Mouse (Mus musculus) embryonic stem cell, embryonic (primary cell): ENCODE data around the gene Hacd2.

Experiments used
- CTCF ChIA-PET, 4 experiments: fragments of 300-600 bp in 2 of 4; fragments of 350-600 bp in 2 of 4; sonication (Branson Sonifier 250); formaldehyde crosslinking; loops; one replicate each; lab custom pipeline; 2022; ENCODE audit warnings: inconsistent platforms in 2 of 4; lab: Charles Lee
- POLR2A ChIA-PET, 4 experiments: fragments of 300-600 bp in 2 of 4; fragments of 350-600 bp in 2 of 4; sonication (Branson Sonifier 250); formaldehyde crosslinking; loops; one replicate each; lab custom pipeline; 2022; ENCODE audit warnings: antibody characterized with exemption in 4 of 4, inconsistent platforms in 1 of 4; lab: Charles Lee

Gene Hacd2

DNA sequence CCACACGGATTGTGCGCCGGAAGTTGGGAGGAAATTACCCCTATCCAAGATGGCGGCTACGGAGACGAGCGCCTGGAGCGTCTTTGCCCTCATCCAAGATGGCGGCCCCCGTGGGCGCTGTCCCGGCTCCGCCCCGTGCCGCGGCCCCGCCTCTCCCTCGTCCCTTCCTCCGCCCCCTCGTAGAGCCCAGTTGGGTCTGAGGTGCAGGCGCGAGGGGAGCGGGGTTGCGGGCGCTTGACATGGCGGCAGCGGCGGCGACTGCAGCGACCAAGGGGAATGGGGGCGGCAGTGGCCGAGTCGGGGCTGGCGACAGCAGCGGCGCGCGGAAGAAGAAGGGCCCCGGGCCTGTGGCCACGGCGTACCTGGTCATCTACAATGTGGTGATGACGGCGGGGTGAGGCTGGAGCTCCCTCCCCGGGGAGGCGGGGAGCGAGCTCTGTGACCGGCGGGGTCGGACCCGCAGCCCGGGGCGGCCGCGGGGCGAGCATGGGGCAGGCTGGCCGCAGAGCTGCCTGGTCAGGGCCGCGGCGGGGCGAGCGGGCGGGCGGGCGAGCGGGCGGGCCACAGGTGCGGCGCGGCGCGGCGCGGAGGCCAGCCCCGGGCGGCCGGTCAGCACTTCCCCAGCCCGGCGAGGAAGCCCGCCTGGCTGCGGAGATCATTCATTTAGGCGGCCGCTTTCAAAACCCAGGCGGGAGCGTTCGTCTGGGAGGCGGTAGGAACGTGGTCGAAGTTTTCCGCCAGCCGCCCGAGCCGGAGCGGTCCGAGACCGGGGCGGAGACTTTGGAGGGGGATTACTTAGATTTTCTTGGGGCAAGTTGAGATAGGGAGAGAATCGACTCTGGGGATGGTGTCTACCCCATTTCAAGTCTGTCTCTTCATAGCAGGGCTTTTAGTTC, at the start of gene Hacd2:
Gene Hacd2 (plus strand): TSS at position 187 of the 896 bp plus-strand sequence.
- POLR2A ChIA-PET = interaction anchor here in 3 of 4 experiments (0.6 to 5.2 kb wide), 33 partner anchors 8 to 1046 kb away, joined by 3 to 37 read pairs (median 4); partner anchors contain the start of genes Ccdc14 (in 1 of the 3) and Sec22a (in 1 of the 3)
- CTCF ChIA-PET = interaction anchor here in 1 of 4 experiments (0.6 to 1.0 kb wide), 6 partner anchors 17 to 280 kb away, joined by 3 to 4 read pairs (median 3); no protein-coding TSS in a partner anchor

- POLR2A ChIA-PET = no interaction called here
- CTCF ChIA-PET = interaction anchor here in 2 of 4 experiments (1.6 to 1.7 kb wide), 2 partner anchors 70 kb away, joined by 7 to 10 read pairs; no protein-coding TSS in a partner anchor
Observed at GRCm38 (mm10) chr16:34972471-34972870, 49.8 kb upstream of the Hacd2 start.

DNA sequence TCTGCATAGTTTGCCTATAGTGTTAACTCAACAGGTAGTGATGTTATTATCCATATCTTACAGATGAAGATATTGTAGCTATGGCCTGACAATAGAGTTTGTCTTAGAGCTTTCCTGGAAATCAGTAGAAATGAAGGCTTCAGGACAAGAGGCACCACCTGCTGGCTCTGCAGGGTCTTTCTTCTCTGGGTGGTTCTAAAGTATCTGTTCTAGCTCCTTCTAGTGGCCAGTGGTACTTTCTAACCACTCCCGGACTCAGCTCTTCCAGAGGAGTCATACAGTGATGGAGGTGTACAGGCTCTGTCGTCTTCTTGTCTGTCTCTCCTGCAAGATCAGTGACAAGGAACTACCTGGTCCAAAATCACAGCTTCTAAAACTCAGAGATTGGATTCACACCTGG, 46.7 kb upstream of the Hacd2 start:
- CTCF ChIA-PET = interaction anchor here (0.6 to 3.8 kb wide), 29 partner anchors 8 to 1638 kb away, joined by 3 to 55 read pairs (median 3); no protein-coding TSS in a partner anchor

GRCm38 (mm10) chr16:34976630-34977029, 45.6 kb upstream of the Hacd2 start:
- CTCF ChIA-PET = interaction anchor here (0.5 to 3.8 kb wide), 34 partner anchors 9 to 1092 kb away, joined by 3 to 55 read pairs (median 4); partner anchors contain the start of gene Mylk (in 1 of the 4)
- POLR2A ChIA-PET = interaction anchor here in 2 of 4 experiments (1.0 to 1.6 kb wide), 2 partner anchors 9 to 13 kb away, joined by 3 read pairs; no protein-coding TSS in a partner anchor

More for the DNA sequence above, 46.7 kb upstream of the Hacd2 start:
- POLR2A ChIA-PET = interaction anchor here in 2 of 4 experiments (1.0 to 1.6 kb wide), 3 partner anchors 8 to 73 kb away, joined by 3 read pairs; no protein-coding TSS in a partner anchor

DNA sequence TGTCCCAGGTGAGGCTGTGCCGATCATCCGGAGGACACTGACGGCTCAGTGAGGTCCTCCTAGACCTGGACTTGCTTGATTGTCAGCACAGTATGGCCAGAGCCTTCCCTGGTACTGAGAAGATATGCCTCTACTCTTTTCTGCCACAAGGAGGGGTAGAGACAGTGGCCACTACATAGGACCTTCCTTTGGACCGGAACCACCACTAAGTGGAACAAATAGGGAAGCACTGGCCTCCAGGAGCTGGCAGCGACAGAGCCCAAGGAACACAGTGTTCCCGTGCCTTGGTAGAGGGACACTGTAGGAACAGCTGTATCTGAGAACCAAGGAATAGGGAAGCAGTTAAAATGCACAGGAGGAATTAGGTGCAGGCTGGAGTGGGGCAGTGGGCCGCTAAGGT, 44.2 kb upstream of the Hacd2 start:
- ChIA-PET CTCF (interaction anchor here in 2 of 4 experiments (2.0 to 3.8 kb wide), 3 partner anchors 10 to 77 kb away, joined by 12 to 55 read pairs (median 32); no protein-coding TSS in a partner anchor), POLR2A (no interaction called here)

- ChIA-PET POLR2A (no interaction called here), CTCF (interaction anchor here (0.6 to 1.0 kb wide), 5 partner anchors 14 to 82 kb away, joined by 3 to 5 read pairs (median 3); no protein-coding TSS in a partner anchor)
Observed at GRCm38 (mm10) chr16:34981009-34981408, 41.2 kb upstream of the Hacd2 start.

DNA sequence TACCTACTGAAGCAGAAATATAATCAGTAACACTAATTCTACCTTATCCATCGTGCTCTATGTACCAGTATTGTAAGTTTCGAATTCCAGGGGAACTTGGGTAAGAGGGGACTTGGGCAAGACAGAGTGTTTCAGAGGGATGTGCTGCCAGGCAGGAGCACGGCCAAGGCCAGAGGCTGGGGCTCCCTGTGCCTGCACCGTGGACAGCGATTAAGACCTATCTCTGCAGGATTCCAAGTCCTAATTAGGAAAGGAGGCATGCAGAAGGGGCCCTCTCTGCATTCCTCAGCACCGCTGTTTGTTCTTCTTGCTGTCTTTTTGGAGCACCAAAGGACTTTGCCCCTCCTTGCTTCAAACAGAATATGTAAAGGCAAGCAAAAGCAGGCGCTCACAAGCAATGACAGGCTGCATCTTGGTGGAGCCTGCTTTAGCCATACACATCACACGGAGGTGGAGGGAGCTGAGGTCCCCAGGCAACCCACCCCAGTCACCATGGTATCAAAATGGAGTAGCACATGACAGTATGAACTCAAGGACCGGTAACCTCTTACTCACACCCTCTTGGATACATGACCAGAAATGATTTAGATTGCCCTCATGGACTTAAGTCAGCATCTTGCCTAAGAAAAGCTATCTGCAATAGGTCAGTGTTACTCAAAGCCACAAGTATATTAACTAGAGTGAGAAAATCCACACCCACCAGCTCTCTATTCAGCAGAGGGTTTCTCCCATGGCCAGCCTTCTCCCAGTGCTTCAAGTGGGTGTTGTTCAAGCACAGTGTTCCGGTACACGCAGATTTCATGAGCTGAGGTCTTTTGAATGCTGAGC, 37.8 kb upstream of the Hacd2 start:
- ChIA-PET POLR2A (interaction anchor here in 1 of 4 experiments (0.6 kb wide), 1 partner anchor 271 kb away, joined by 3 read pairs; no protein-coding TSS in a partner anchor), CTCF (interaction anchor here in 2 of 4 experiments (0.5 to 2.6 kb wide), 4 partner anchors 8 to 777 kb away, joined by 3 to 9 read pairs (median 4); no protein-coding TSS in a partner anchor)

DNA sequence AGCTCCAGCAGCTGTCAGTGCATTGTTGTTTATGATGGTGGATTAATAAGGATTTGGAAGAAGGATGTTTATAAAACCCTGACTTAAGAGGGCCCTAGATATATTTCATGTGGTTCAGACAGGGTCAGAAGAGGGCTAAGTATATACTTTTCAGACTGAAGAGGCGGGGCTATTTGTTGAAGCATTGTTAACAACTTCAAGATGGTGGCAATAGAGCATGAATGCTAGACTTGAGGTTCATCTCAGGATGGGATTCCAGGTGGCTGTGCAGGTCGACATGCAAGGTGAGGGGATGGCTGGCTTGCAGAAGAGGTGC, 37.2 kb upstream of the Hacd2 start:
- CTCF ChIA-PET = interaction anchor here in 2 of 4 experiments (0.5 to 2.6 kb wide), 4 partner anchors 8 to 778 kb away, joined by 3 to 9 read pairs (median 4); no protein-coding TSS in a partner anchor
- POLR2A ChIA-PET = interaction anchor here in 1 of 4 experiments (0.5 kb wide), 1 partner anchor 247 kb away, joined by 4 read pairs; no protein-coding TSS in a partner anchor

- CTCF ChIA-PET = interaction anchor here in 3 of 4 experiments (1.2 to 2.6 kb wide), 3 partner anchors 9 to 11 kb away, joined by 3 to 9 read pairs (median 4); no protein-coding TSS in a partner anchor
- POLR2A ChIA-PET = interaction anchor here in 1 of 4 experiments (1.1 kb wide), 1 partner anchor 14 kb away, joined by 3 read pairs; no protein-coding TSS in a partner anchor
Observed at GRCm38 (mm10) chr16:34986211-34986825, 35.9 kb upstream of the Hacd2 start.

- POLR2A ChIA-PET = no interaction called here
- CTCF ChIA-PET = interaction anchor here in 1 of 4 experiments (1.4 kb wide), 1 partner anchor 15 kb away, joined by 6 read pairs; no protein-coding TSS in a partner anchor
Observed at GRCm38 (mm10) chr16:34991365-34991764, 30.9 kb upstream of the Hacd2 start.

- CTCF ChIA-PET = interaction anchor here in 2 of 4 experiments (1.0 to 2.6 kb wide), 2 partner anchors 17 to 91 kb away, joined by 3 to 6 read pairs; no protein-coding TSS in a partner anchor
- POLR2A ChIA-PET = interaction anchor here in 1 of 4 experiments (0.7 to 1.5 kb wide), 3 partner anchors 10 to 131 kb away, joined by 3 read pairs; no protein-coding TSS in a partner anchor
Observed at GRCm38 (mm10) chr16:34992854-34993253, 29.4 kb upstream of the Hacd2 start.

DNA sequence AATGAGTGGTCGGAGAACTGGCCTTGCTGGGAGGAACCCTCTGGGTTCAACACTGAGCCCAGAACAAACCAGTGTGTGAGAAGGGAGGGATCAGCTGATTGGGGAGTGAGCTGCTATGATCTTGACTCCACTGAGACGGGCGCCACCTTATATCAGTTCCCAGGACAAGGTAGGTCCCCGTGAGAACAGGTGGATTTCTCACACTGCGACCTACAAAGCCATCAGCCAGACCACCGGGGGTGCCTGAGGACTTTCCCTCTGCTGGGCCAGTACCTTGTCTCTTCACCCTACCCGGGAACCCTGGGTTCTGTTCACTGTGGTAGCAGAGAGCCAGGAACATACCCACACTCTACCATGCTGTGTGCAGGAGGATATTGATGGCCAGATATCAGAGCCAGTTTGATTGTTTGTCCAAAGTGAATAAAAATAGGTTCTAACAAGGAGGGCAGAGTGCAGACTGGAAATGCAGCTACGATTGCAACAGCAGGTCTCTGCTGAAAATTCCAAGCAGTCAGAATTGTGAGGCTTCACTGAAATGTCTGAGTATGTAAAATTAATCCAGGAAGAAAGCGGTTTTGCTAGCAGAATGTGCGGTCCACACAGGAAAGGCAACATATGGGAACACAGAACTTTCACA, 28.4 kb upstream of the Hacd2 start:
- ChIA-PET POLR2A (interaction anchor here in 1 of 4 experiments (1.5 kb wide), 1 partner anchor 130 kb away, joined by 3 read pairs; no protein-coding TSS in a partner anchor), CTCF (interaction anchor here in 1 of 4 experiments (2.6 kb wide), 1 partner anchor 92 kb away, joined by 6 read pairs; no protein-coding TSS in a partner anchor)

- ChIA-PET CTCF (interaction anchor here in 1 of 4 experiments (2.6 kb wide), 1 partner anchor 92 kb away, joined by 6 read pairs; no protein-coding TSS in a partner anchor), POLR2A (interaction anchor here in 1 of 4 experiments (1.5 kb wide), 1 partner anchor 129 kb away, joined by 3 read pairs; no protein-coding TSS in a partner anchor)
Observed at GRCm38 (mm10) chr16:34994641-34995141, 27.5 kb upstream of the Hacd2 start.

- POLR2A ChIA-PET = interaction anchor here in 2 of 4 experiments (0.6 to 0.7 kb wide), 2 partner anchors 285 to 754 kb away, joined by 3 to 4 read pairs; no protein-coding TSS in a partner anchor
- CTCF ChIA-PET = interaction anchor here in 1 of 4 experiments (0.7 to 0.8 kb wide), 2 partner anchors 94 to 99 kb away, joined by 3 to 4 read pairs; no protein-coding TSS in a partner anchor
Observed at GRCm38 (mm10) chr16:34996133-34996532, 26.1 kb upstream of the Hacd2 start.

GRCm38 (mm10) chr16:34997052-34997451, 25.2 kb upstream of the Hacd2 start:
- ChIA-PET POLR2A (interaction anchor here in 1 of 4 experiments (0.9 to 1.3 kb wide), 3 partner anchors 12 to 307 kb away, joined by 3 to 4 read pairs (median 4); partner anchors contain the start of gene Ccdc14), CTCF (no interaction called here)

DNA sequence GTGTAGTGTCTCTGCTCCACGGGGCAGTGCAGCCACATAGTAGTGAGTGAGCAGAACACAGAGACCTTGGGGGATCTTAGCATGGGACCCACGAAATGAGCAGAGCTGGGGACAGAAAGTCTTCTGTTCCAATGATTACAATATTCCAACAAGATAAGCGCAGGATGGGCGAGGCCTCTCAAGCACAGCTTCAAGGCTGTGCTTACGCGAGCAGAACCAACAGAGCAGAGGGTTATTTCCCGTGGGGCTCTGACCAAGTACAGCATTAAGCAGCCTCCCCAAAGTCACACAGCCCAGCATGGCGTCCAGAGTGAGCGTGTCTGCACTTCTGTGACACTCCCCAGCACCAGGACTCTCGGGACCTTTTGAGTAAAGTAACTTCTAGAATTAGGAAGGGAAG, 24.7 kb upstream of the Hacd2 start:
- CTCF ChIA-PET = no interaction called here
- POLR2A ChIA-PET = interaction anchor here in 1 of 4 experiments (0.7 to 1.3 kb wide), 5 partner anchors 11 to 1803 kb away, joined by 3 to 4 read pairs (median 3); partner anchors contain the start of gene Ccdc14
